In genomic region chr12:108834337-108834736, GRCm38 (mm10) we compare ENCODE assay signal across 8 mouse cellular contexts. TPM values are rescaled to one million over a fixed set of nuclear protein-coding genes. Genes with fewer than 3 reads are reported as not detected.
DNase-seq lines count a peak whose midpoint lies in the region; ATAC-seq and TF ChIP-seq lines count a peak whose summit lies in the region.
"Had no signal": no experiment of that assay in that cellular context is flagged by ENCODE, and none has a peak within 500 bp of the region (broad histone marks: within the 10 kb centered on the region; RNA-seq: fewer than 3 reads in every experiment).

No protein-coding gene starts in this region.

- DNase-seq in kidney, adult 2 months = no peak
- DNase-seq in right cerebral cortex, adult 2 months (ENCODE audit: low spot score in 2 of 2) = no peak
- DNase-seq: adrenal gland, postnatal 25 days had no signal

- H3K36me3 ChIP-seq in kidney, embryonic 15.5 days = peaks cover 5% of the 10 kb centered on the region; the same call in 1 of the 2 replicates
- H3K36me3 ChIP-seq in kidney, adult 2 months (ENCODE audit: control insufficient read depth, insufficient read depth, low read length) = no peaks in the 10 kb centered on the region
- H3K36me3 ChIP-seq in embryonic facial prominence, embryonic 15.5 days = no peaks in the 10 kb centered on the region; the same call in 1 of the 2 replicates
- peaks cover 5% of the 10 kb centered on the region for H3K36me3 ChIP-seq in hindbrain, embryonic 12.5 days
- H3K36me3 ChIP-seq in midbrain, embryonic 15.5 days (replicated peaks) = no peaks in the 10 kb centered on the region

- no peak for ATAC-seq in kidney, embryonic 15.5 days (replicated peaks; ENCODE audit: low FRiP score)
- ATAC-seq in embryonic facial prominence, embryonic 15.5 days (ENCODE audit: insufficient number of reproducible peaks, low FRiP score, low TSS enrichment, low read depth) = no peak
- no peak for ATAC-seq in hindbrain, embryonic 12.5 days (ENCODE audit: low FRiP score)
- ATAC-seq in midbrain, embryonic 15.5 days (replicated peaks) = no peak
- no peak for ATAC-seq in granulocyte monocyte progenitor cell, adult 5-6 weeks (replicated peaks; ENCODE audit: poor library complexity, severe bottlenecking)

- TF ChIP-seq POLR2A in kidney, adult 2 months (IDR thresholded peaks at IDR 0.05; ENCODE audit: low read depth, low read length) = no peak

- no peaks in the 10 kb centered on the region for H3K27me3 ChIP-seq in kidney, embryonic 15.5 days
- H3K27me3 ChIP-seq in kidney, adult 2 months (replicated peaks; ENCODE audit: control insufficient read depth, insufficient read depth, low read length) = no peaks in the 10 kb centered on the region
- no peaks in the 10 kb centered on the region for H3K27me3 ChIP-seq in embryonic facial prominence, embryonic 15.5 days
- peaks cover 9% of the 10 kb centered on the region; the same call in 1 of the 2 replicates for H3K27me3 ChIP-seq in hindbrain, embryonic 12.5 days
- H3K27me3 ChIP-seq in midbrain, embryonic 15.5 days (replicated peaks) = no peaks in the 10 kb centered on the region

- 62% methylated on average over 3 of the region's 3 CpGs for WGBS in kidney, embryonic 15.5 days
- 86% methylated on average over 3 of the region's 3 CpGs for WGBS in kidney, adult 2 months
- WGBS in embryonic facial prominence, embryonic 15.5 days = 85% methylated on average over 3 of the region's 3 CpGs
- WGBS in hindbrain, embryonic 12.5 days = 80% methylated on average over 3 of the region's 3 CpGs
- WGBS in midbrain, embryonic 15.5 days = 90% methylated on average over 3 of the region's 3 CpGs

- peak overlapping the region; percentile 76; the same call in 1 of the 2 replicates for H3K4me2 ChIP-seq in kidney, embryonic 15.5 days
- peak overlapping the region; percentile 93; the same call in 1 of the 2 replicates for H3K4me2 ChIP-seq in embryonic facial prominence, embryonic 15.5 days (replicated peaks)
- peak overlapping the region; percentile 92 for H3K4me2 ChIP-seq in hindbrain, embryonic 12.5 days (replicated peaks)
- H3K4me2 ChIP-seq in midbrain, embryonic 15.5 days = peak overlapping the region; percentile 79

- H3K9me3 ChIP-seq in kidney, embryonic 15.5 days (replicated peaks) = no peaks in the 10 kb centered on the region
- no peaks in the 10 kb centered on the region for H3K9me3 ChIP-seq in embryonic facial prominence, embryonic 15.5 days (replicated peaks)
- no peaks in the 10 kb centered on the region for H3K9me3 ChIP-seq in hindbrain, embryonic 12.5 days (replicated peaks)
- no peaks in the 10 kb centered on the region for H3K9me3 ChIP-seq in midbrain, embryonic 15.5 days

- H3K9ac ChIP-seq in kidney, embryonic 15.5 days = no peak overlapping the region
- no peak overlapping the region for H3K9ac ChIP-seq in embryonic facial prominence, embryonic 15.5 days
- H3K9ac ChIP-seq in hindbrain, embryonic 12.5 days = 0 out of 2 replicates have a peak overlapping the region, but pooled peaks have one; percentile 77
- no peak overlapping the region for H3K9ac ChIP-seq in midbrain, embryonic 15.5 days

- H3K4me3 ChIP-seq in kidney, embryonic 15.5 days (replicated peaks) = peak overlapping the region; percentile 65
- H3K4me3 ChIP-seq in kidney, adult 2 months (ENCODE audit: insufficient read depth, low read depth, low read length) = no peak overlapping the region
- peak overlapping the region; percentile 76 for H3K4me3 ChIP-seq in embryonic facial prominence, embryonic 15.5 days (replicated peaks)
- H3K4me3 ChIP-seq in hindbrain, embryonic 12.5 days = peak overlapping the region; percentile 59
- H3K4me3 ChIP-seq in midbrain, embryonic 15.5 days = peak overlapping the region; percentile 70; the same call in 1 of the 2 replicates

- no peak overlapping the region for H3K27ac ChIP-seq in kidney, embryonic 15.5 days
- H3K27ac ChIP-seq in kidney, adult 2 months (ENCODE audit: insufficient read depth, low read depth, low read length) = no peak overlapping the region
- no peak overlapping the region for H3K27ac ChIP-seq in embryonic facial prominence, embryonic 15.5 days (replicated peaks)
- H3K27ac ChIP-seq in hindbrain, embryonic 12.5 days = no peak overlapping the region
- no peak overlapping the region for H3K27ac ChIP-seq in midbrain, embryonic 15.5 days

- peaks cover 65% of the 10 kb centered on the region for H3K4me1 ChIP-seq in kidney, embryonic 15.5 days
- H3K4me1 ChIP-seq in kidney, adult 2 months (ENCODE audit: control insufficient read depth, insufficient read depth, low read length) = peaks cover 21% of the 10 kb centered on the region
- H3K4me1 ChIP-seq in embryonic facial prominence, embryonic 15.5 days = peaks cover 35% of the 10 kb centered on the region
- peaks cover 48% of the 10 kb centered on the region for H3K4me1 ChIP-seq in hindbrain, embryonic 12.5 days
- H3K4me1 ChIP-seq in midbrain, embryonic 15.5 days = peaks cover 52% of the 10 kb centered on the region

- no peak for TF ChIP-seq CTCF in kidney, adult 2 months (conservative IDR thresholded peaks at IDR 0.05; ENCODE audit: insufficient read depth, insufficient read length, low read depth, low read length)

RNA-seq across cellular contexts. Expression of gene Slc25a29, which starts 1.3 kb away (rescaled TPM):
- 9.0 and 9.7 TPM in 2 replicates for polyA plus RNA-seq in kidney, embryonic 15.5 days (2015; fragmentation: Nextera tagmentation; extraction: Ambion mirVana)
- 12.7 and 14.3 TPM in 2 replicates for polyA plus RNA-seq in kidney, adult 2 months (2012; rRNA removed)
- polyA plus RNA-seq in embryonic facial prominence, embryonic 15.5 days (2015; fragmentation: Nextera tagmentation; extraction: Ambion mirVana) = 11.3 and 11.7 TPM in 2 replicates
- 13.7 and 15.1 TPM in 2 replicates for polyA plus RNA-seq in hindbrain, embryonic 12.5 days (2016; fragmentation: Nextera tagmentation; extraction: Ambion mirVana)
- polyA plus RNA-seq in midbrain, embryonic 15.5 days (2015; fragmentation: Nextera tagmentation; extraction: Ambion mirVana) = 22.6 and 24.8 TPM in 2 replicates
- 0.34 and 2.9 TPM in 2 replicates for total RNA-seq in granulocyte monocyte progenitor cell, adult 5-6 weeks (2014; fragmentation: Nextera tagmentation)
- total RNA-seq in granulocyte monocyte progenitor cell, adult 5-6 weeks (2017) = 0.39 and 2.9 TPM in 2 replicates

RNA-seq across cellular contexts. Expression of gene Slc25a47, which starts 1.5 kb away (rescaled TPM):
- polyA plus RNA-seq in kidney, embryonic 15.5 days (2015; fragmentation: Nextera tagmentation; extraction: Ambion mirVana) = 8.8 and 9.3 TPM in 2 replicates
- 7.0 and 9.2 TPM in 2 replicates for polyA plus RNA-seq in kidney, adult 2 months (2012; rRNA removed)
- polyA plus RNA-seq in embryonic facial prominence, embryonic 15.5 days (2015; fragmentation: Nextera tagmentation; extraction: Ambion mirVana) = 11.6 and 12.0 TPM in 2 replicates
- polyA plus RNA-seq in hindbrain, embryonic 12.5 days (2016; fragmentation: Nextera tagmentation; extraction: Ambion mirVana) = 10.3 and 11.1 TPM in 2 replicates
- polyA plus RNA-seq in midbrain, embryonic 15.5 days (2015; fragmentation: Nextera tagmentation; extraction: Ambion mirVana) = 8.7 and 10.3 TPM in 2 replicates
- 8.6 and 10.8 TPM in 2 replicates for total RNA-seq in granulocyte monocyte progenitor cell, adult 5-6 weeks (2014; fragmentation: Nextera tagmentation)
- 2.4 and 5.2 TPM in 2 replicates for total RNA-seq in granulocyte monocyte progenitor cell, adult 5-6 weeks (2017)

RNA-seq across cellular contexts. Expression of gene Yy1, which starts 41.6 kb away (rescaled TPM):
- 19.1 and 20.4 TPM in 2 replicates for polyA plus RNA-seq in kidney, embryonic 15.5 days (2015; fragmentation: Nextera tagmentation; extraction: Ambion mirVana)
- polyA plus RNA-seq in kidney, adult 2 months (2012; rRNA removed) = 13.5 and 14.1 TPM in 2 replicates
- 16.0 and 16.5 TPM in 2 replicates for polyA plus RNA-seq in embryonic facial prominence, embryonic 15.5 days (2015; fragmentation: Nextera tagmentation; extraction: Ambion mirVana)
- 16.2 and 18.3 TPM in 2 replicates for polyA plus RNA-seq in hindbrain, embryonic 12.5 days (2016; fragmentation: Nextera tagmentation; extraction: Ambion mirVana)
- polyA plus RNA-seq in midbrain, embryonic 15.5 days (2015; fragmentation: Nextera tagmentation; extraction: Ambion mirVana) = 12.9 TPM in 2 replicates
- 61.2 and 69.7 TPM in 2 replicates for total RNA-seq in granulocyte monocyte progenitor cell, adult 5-6 weeks (2014; fragmentation: Nextera tagmentation)
- total RNA-seq in granulocyte monocyte progenitor cell, adult 5-6 weeks (2017) = 54.0 and 54.6 TPM in 2 replicates

RNA-seq across cellular contexts. Expression of gene Wdr25, which starts 59.1 kb away (rescaled TPM):
- 9.4 and 11.7 TPM in 2 replicates for polyA plus RNA-seq in kidney, embryonic 15.5 days (2015; fragmentation: Nextera tagmentation; extraction: Ambion mirVana)
- 19.5 and 21.3 TPM in 2 replicates for polyA plus RNA-seq in kidney, adult 2 months (2012; rRNA removed)
- polyA plus RNA-seq in embryonic facial prominence, embryonic 15.5 days (2015; fragmentation: Nextera tagmentation; extraction: Ambion mirVana) = 7.1 and 9.9 TPM in 2 replicates
- polyA plus RNA-seq in hindbrain, embryonic 12.5 days (2016; fragmentation: Nextera tagmentation; extraction: Ambion mirVana) = 8.1 and 9.7 TPM in 2 replicates
- polyA plus RNA-seq in midbrain, embryonic 15.5 days (2015; fragmentation: Nextera tagmentation; extraction: Ambion mirVana) = 5.2 and 7.2 TPM in 2 replicates
- 7.9 and 16.6 TPM in 2 replicates for total RNA-seq in granulocyte monocyte progenitor cell, adult 5-6 weeks (2014; fragmentation: Nextera tagmentation)
- total RNA-seq in granulocyte monocyte progenitor cell, adult 5-6 weeks (2017) = 3.4 and 8.1 TPM in 2 replicates

RNA-seq across cellular contexts. Expression of gene Wars, which starts 59.6 kb away (rescaled TPM):
- polyA plus RNA-seq in kidney, embryonic 15.5 days (2015; fragmentation: Nextera tagmentation; extraction: Ambion mirVana) = 91.4 and 96.7 TPM in 2 replicates
- 54.4 and 57.2 TPM in 2 replicates for polyA plus RNA-seq in kidney, adult 2 months (2012; rRNA removed)
- 62.9 and 65.8 TPM in 2 replicates for polyA plus RNA-seq in embryonic facial prominence, embryonic 15.5 days (2015; fragmentation: Nextera tagmentation; extraction: Ambion mirVana)
- 111 and 113 TPM in 2 replicates for polyA plus RNA-seq in hindbrain, embryonic 12.5 days (2016; fragmentation: Nextera tagmentation; extraction: Ambion mirVana)
- polyA plus RNA-seq in midbrain, embryonic 15.5 days (2015; fragmentation: Nextera tagmentation; extraction: Ambion mirVana) = 103 and 104 TPM in 2 replicates
- 27.5 and 42.9 TPM in 2 replicates for total RNA-seq in granulocyte monocyte progenitor cell, adult 5-6 weeks (2014; fragmentation: Nextera tagmentation)
- total RNA-seq in granulocyte monocyte progenitor cell, adult 5-6 weeks (2017) = 65.5 and 69.5 TPM in 2 replicates
